Mouse (Mus musculus): ENCODE data around the gene Nlgn1. TPM values are rescaled to one million over a fixed set of nuclear protein-coding genes. Genes with fewer than 3 reads are reported as not detected.

The Nlgn1 gene
- polyA plus RNA-seq, 1 experiment from 2014 or later: 1.6 TPM

DNA sequence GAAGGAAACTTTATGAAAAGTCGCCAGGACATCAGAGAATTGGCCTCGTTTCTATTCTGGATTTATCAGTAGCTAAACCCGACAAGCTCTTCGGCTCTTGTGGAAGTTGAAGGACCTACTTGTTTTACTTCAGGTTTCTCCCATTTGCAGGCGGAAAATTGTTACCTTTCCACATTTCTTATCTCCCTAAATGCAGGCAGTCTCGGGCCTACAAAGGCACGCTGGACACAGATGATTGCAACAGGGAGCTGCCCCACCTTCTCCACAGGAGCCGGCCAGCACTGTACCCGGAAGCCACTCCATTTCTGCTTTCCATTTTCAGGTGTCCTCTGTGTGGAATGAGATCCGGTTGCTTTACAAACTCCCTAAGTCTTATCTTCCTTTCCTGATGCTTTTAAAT is 656.4 kb downstream of the Nlgn1 start:
- no peak overlapping the region for H3K27ac ChIP-seq (ENCODE audit: low read length)
- H3K27me3 ChIP-seq (ENCODE audit: control insufficient read depth, insufficient read depth, low read length): no peaks in the 10 kb centered on the region
- no peaks in the 10 kb centered on the region for H3K4me1 ChIP-seq (ENCODE audit: control insufficient read depth, insufficient read depth, low read length)
- no peak overlapping the region for H3K9ac ChIP-seq (ENCODE audit: low read length)
- H3K4me3 ChIP-seq (replicated peaks; ENCODE audit: low read length): no peak overlapping the region
- no peaks in the 10 kb centered on the region for H3K36me3 ChIP-seq (ENCODE audit: control insufficient read depth, insufficient read depth, low read length)
- WGBS: 78% methylated on average over 10 of the region's 10 CpGs
- no peaks in the 10 kb centered on the region for H3K9me3 ChIP-seq (replicated peaks; ENCODE audit: control insufficient read depth, low read length)
- ATAC-seq (ENCODE audit: insufficient read depth, low FRiP score): no peak
- no peak overlapping the region for H3K4me2 ChIP-seq (ENCODE audit: low read depth, low read length)

DNA sequence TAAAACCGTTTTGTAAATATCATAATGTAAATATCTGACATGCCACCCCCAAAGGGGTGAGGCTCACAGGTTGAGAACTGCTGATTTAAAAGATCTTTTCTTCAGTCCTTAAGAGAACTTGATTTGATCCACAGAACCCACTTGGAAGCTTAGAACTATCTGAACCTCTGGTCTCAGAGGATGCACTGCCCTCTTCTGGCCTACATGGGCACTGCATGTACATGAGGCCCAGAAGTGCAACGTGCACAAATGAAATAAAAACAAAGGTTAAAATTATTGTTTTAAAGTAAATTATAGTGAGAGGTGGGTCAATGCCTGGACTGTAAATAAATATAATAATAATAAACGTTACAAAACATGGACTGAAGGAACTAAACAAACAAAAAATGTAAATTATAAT is 657.2 kb downstream of the Nlgn1 start:
- Histone ChIP-seq H3K9me3 (replicated peaks; ENCODE audit: control insufficient read depth, low read length) (no peaks in the 10 kb centered on the region), H3K27ac (ENCODE audit: low read length) (no peak overlapping the region), H3K36me3 (ENCODE audit: control insufficient read depth, insufficient read depth, low read length) (no peaks in the 10 kb centered on the region), H3K4me1 (ENCODE audit: control insufficient read depth, insufficient read depth, low read length) (no peaks in the 10 kb centered on the region), H3K9ac (ENCODE audit: low read length) (no peak overlapping the region), H3K27me3 (ENCODE audit: control insufficient read depth, insufficient read depth, low read length) (no peaks in the 10 kb centered on the region), H3K4me3 (replicated peaks; ENCODE audit: low read length) (no peak overlapping the region), H3K4me2 (ENCODE audit: low read depth, low read length) (no peak overlapping the region)
- ATAC-seq (ENCODE audit: insufficient read depth, low FRiP score): no peak
- 57% methylated on average over 3 of the region's 3 CpGs for WGBS

DNA sequence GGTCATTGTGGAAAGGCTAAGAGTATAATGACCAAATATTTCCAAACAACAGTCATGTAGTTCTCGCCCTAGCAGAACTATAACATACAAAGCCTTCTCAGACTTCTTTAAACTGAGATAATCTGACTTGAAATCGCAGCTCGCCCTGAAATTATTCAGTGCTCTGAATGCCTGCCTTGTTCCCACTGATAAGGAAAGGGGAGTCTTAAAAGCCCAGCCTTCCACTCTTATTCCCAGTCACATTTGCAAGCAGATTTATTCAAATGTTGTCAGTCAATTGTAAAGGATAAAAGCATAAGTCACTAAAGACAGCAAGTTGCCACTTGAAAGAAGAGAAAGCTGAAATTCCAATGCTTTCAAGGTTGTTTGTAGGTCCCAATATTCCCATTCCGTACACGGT is 658.9 kb downstream of the Nlgn1 start:
- H3K4me3 ChIP-seq (replicated peaks; ENCODE audit: low read length): no peak overlapping the region
- WGBS: 49% methylated on average over 5 of the region's 5 CpGs
- no peaks in the 10 kb centered on the region for H3K4me1 ChIP-seq (ENCODE audit: control insufficient read depth, insufficient read depth, low read length)
- no peak overlapping the region for H3K9ac ChIP-seq (ENCODE audit: low read length)
- no peaks in the 10 kb centered on the region for H3K27me3 ChIP-seq (ENCODE audit: control insufficient read depth, insufficient read depth, low read length)
- no peak overlapping the region for H3K4me2 ChIP-seq (ENCODE audit: low read depth, low read length)
- no peaks in the 10 kb centered on the region for H3K9me3 ChIP-seq (replicated peaks; ENCODE audit: control insufficient read depth, low read length)
- H3K27ac ChIP-seq (ENCODE audit: low read length): no peak overlapping the region
- no peak for ATAC-seq (ENCODE audit: insufficient read depth, low FRiP score)
- H3K36me3 ChIP-seq (ENCODE audit: control insufficient read depth, insufficient read depth, low read length): no peaks in the 10 kb centered on the region

DNA sequence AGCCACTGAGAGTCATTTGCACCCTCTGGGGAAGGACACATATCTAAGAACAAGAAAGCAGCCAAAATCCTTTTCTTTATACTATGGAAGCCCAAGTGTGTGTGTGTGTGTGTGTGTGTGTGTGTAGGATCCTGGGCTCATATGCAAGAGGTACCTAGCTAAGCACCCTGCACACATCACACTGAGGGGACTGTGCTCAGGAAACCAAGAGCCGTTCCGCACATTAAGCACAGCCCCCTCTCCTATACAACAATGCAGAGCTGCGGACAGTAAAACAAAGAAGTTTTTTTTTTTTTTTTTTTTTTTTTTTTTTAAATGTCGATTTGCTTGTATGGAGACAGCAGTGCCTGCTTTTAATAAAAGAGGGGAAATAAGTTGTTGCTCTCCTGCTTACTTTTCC is 659.5 kb downstream of the Nlgn1 start:
- H3K27me3 ChIP-seq (ENCODE audit: control insufficient read depth, insufficient read depth, low read length): no peaks in the 10 kb centered on the region
- WGBS: 74% methylated on average over 4 of the region's 4 CpGs

DNA sequence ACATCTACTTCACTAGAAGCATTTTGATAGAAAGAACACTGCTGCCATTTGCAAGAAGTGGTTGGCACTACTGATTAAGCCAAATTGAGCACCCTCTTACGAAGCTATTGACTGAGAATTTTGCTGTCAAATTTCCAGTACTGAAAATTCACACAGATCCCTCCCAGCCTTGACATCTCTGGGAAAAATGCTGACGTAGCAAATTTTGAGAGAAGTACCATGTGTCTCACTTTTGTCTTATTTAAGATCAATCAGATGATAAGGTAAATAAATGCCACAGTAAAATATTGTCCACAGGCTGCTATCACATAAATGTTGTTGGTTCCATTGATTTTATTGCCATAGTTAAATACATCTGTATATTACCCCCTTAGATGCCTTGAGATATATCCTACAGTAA is 668.8 kb downstream of the Nlgn1 start:
- H3K27me3 ChIP-seq (ENCODE audit: control insufficient read depth, insufficient read depth, low read length): no peaks in the 10 kb centered on the region
- H3K4me1 ChIP-seq (ENCODE audit: control insufficient read depth, insufficient read depth, low read length): no peaks in the 10 kb centered on the region
- no peaks in the 10 kb centered on the region for H3K36me3 ChIP-seq (ENCODE audit: control insufficient read depth, insufficient read depth, low read length)
- 77% methylated on average over 2 of the region's 2 CpGs for WGBS
- H3K27ac ChIP-seq (ENCODE audit: low read length): no peak overlapping the region
- no peak overlapping the region for H3K4me2 ChIP-seq (ENCODE audit: low read depth, low read length)
- ATAC-seq (ENCODE audit: insufficient read depth, low FRiP score): no peak
- H3K9me3 ChIP-seq (replicated peaks; ENCODE audit: control insufficient read depth, low read length): no peaks in the 10 kb centered on the region
- no peak overlapping the region for H3K9ac ChIP-seq (ENCODE audit: low read length)
- H3K4me3 ChIP-seq (replicated peaks; ENCODE audit: low read length): no peak overlapping the region

More for the DNA sequence above, 659.5 kb downstream of the Nlgn1 start:
- Histone ChIP-seq H3K36me3 (ENCODE audit: control insufficient read depth, insufficient read depth, low read length) (no peaks in the 10 kb centered on the region), H3K27ac (ENCODE audit: low read length) (no peak overlapping the region), H3K4me1 (ENCODE audit: control insufficient read depth, insufficient read depth, low read length) (no peaks in the 10 kb centered on the region), H3K4me2 (ENCODE audit: low read depth, low read length) (no peak overlapping the region), H3K9ac (ENCODE audit: low read length) (no peak overlapping the region), H3K9me3 (replicated peaks; ENCODE audit: control insufficient read depth, low read length) (no peaks in the 10 kb centered on the region), H3K4me3 (replicated peaks; ENCODE audit: low read length) (no peak overlapping the region)
- no peak for ATAC-seq (ENCODE audit: insufficient read depth, low FRiP score)

DNA sequence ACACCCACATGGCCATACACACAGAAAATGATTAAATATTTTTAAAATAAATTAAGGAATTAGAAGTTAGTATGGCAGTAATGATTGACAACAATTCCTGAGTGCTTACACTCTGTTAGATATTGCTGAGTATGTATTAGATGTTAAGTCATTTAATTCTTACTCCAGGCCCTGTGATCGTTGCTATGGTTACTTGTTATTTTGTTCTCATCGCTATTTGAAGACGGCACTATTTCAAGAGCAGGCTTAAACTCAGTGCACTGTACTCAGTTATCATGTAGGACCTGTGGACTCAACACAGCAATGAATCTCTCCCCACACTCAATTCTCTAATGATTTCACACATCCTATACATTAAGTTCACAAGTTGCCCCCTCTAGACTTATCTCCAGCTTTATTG is 672.0 kb downstream of the Nlgn1 start:
- WGBS: 92% methylated on average over 3 of the region's 3 CpGs
- H3K36me3 ChIP-seq (ENCODE audit: control insufficient read depth, insufficient read depth, low read length): no peaks in the 10 kb centered on the region
- H3K4me1 ChIP-seq (ENCODE audit: control insufficient read depth, insufficient read depth, low read length): no peaks in the 10 kb centered on the region
- no peaks in the 10 kb centered on the region for H3K9me3 ChIP-seq (replicated peaks; ENCODE audit: control insufficient read depth, low read length)
- H3K4me2 ChIP-seq (ENCODE audit: low read depth, low read length): no peak overlapping the region
- no peak overlapping the region for H3K27ac ChIP-seq (ENCODE audit: low read length)
- H3K27me3 ChIP-seq (ENCODE audit: control insufficient read depth, insufficient read depth, low read length): no peaks in the 10 kb centered on the region
- no peak overlapping the region for H3K4me3 ChIP-seq (replicated peaks; ENCODE audit: low read length)
- H3K9ac ChIP-seq (ENCODE audit: low read length): no peak overlapping the region
- no peak for ATAC-seq (ENCODE audit: insufficient read depth, low FRiP score)

DNA sequence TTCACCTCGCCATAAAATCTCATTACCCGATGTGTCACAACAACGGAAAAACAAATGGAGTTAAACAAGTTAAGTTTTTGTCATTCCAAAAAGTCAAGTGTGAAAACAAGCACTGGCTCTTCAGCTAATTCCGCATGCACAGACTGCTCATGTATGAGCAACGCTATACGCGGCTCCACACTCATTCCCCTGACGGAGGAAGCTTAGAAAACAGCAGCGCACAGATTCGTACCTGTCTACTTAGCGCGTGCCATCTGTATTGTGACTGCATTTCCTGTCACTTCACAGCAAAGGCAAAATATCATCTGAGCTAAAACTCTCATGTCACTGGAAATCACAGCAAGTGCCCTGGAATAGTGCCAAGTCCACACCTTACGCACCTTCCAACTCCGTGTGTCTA is 674.3 kb downstream of the Nlgn1 start:
- Histone ChIP-seq H3K4me3 (replicated peaks; ENCODE audit: low read length) (no peak overlapping the region), H3K27ac (ENCODE audit: low read length) (no peak overlapping the region), H3K27me3 (ENCODE audit: control insufficient read depth, insufficient read depth, low read length) (no peaks in the 10 kb centered on the region), H3K9ac (ENCODE audit: low read length) (no peak overlapping the region), H3K4me1 (ENCODE audit: control insufficient read depth, insufficient read depth, low read length) (no peaks in the 10 kb centered on the region), H3K36me3 (ENCODE audit: control insufficient read depth, insufficient read depth, low read length) (no peaks in the 10 kb centered on the region), H3K4me2 (ENCODE audit: low read depth, low read length) (no peak overlapping the region), H3K9me3 (replicated peaks; ENCODE audit: control insufficient read depth, low read length) (no peaks in the 10 kb centered on the region)
- no peak for ATAC-seq (ENCODE audit: insufficient read depth, low FRiP score)
- 91% methylated on average over 14 of the region's 14 CpGs for WGBS

DNA sequence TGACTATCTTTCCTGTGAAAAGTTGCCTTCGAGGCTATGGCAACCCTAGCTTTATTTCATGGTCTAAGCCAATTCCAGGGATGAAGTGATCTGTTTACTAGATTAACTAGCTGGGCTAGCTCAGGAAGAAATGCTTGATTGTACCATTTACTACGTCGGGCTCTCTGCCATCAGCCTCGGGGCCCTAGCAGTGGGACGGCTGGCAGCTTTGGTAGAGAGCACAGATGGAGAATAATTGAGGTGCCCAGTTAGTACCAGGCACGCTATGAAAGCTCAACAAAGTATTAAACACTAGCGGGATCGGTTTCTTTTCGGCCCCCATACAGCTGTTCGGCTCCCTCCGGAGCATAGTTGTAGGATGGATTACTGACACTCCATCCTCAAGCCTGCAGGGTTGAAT is 675.2 kb downstream of the Nlgn1 start:
- WGBS: 90% methylated on average over 11 of the region's 11 CpGs
- H3K27me3 ChIP-seq (ENCODE audit: control insufficient read depth, insufficient read depth, low read length): no peaks in the 10 kb centered on the region
- H3K4me1 ChIP-seq (ENCODE audit: control insufficient read depth, insufficient read depth, low read length): no peaks in the 10 kb centered on the region
- H3K4me2 ChIP-seq (ENCODE audit: low read depth, low read length): no peak overlapping the region
- H3K36me3 ChIP-seq (ENCODE audit: control insufficient read depth, insufficient read depth, low read length): no peaks in the 10 kb centered on the region
- no peak overlapping the region for H3K4me3 ChIP-seq (replicated peaks; ENCODE audit: low read length)
- no peak for ATAC-seq (ENCODE audit: insufficient read depth, low FRiP score)
- no peak overlapping the region for H3K27ac ChIP-seq (ENCODE audit: low read length)
- no peak overlapping the region for H3K9ac ChIP-seq (ENCODE audit: low read length)
- H3K9me3 ChIP-seq (replicated peaks; ENCODE audit: control insufficient read depth, low read length): no peaks in the 10 kb centered on the region

DNA sequence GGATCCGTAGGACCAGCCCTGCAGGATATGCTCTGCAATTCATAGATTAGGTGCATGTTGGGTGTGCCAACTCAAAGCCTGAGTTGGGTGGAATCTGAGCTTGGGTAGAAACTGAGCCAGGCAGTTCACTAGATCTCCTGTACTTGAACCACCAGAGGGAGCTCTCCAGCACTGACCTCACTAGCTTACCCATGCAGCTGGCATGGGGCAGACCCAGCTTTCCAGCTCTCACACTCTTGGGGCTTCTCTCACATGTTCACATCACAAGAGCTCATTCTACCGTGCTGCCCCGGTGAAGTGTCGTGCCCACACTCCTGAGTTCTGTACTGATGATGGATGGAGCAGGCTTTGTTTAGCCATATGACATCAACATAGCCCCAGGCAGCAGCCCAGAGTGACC is 679.2 kb downstream of the Nlgn1 start:
- Histone ChIP-seq H3K4me3 (replicated peaks; ENCODE audit: low read length) (no peak overlapping the region), H3K27me3 (ENCODE audit: control insufficient read depth, insufficient read depth, low read length) (no peaks in the 10 kb centered on the region), H3K4me2 (ENCODE audit: low read depth, low read length) (no peak overlapping the region), H3K27ac (ENCODE audit: low read length) (no peak overlapping the region), H3K9ac (ENCODE audit: low read length) (no peak overlapping the region), H3K4me1 (ENCODE audit: control insufficient read depth, insufficient read depth, low read length) (no peaks in the 10 kb centered on the region), H3K36me3 (ENCODE audit: control insufficient read depth, insufficient read depth, low read length) (no peaks in the 10 kb centered on the region), H3K9me3 (replicated peaks; ENCODE audit: control insufficient read depth, low read length) (no peaks in the 10 kb centered on the region)
- WGBS: 71% methylated on average over 4 of the region's 4 CpGs
- ATAC-seq (ENCODE audit: insufficient read depth, low FRiP score): no peak
